Mouse (Mus musculus) stomach, embryonic 14.5 days (tissue): ENCODE results near the gene Lipe. TPM values are rescaled to one million over a fixed set of nuclear protein-coding genes. Genes with fewer than 3 reads are reported as not detected.

Experiments used
- ATAC-seq: fragments of 200-750 bp; cut with Nextera tagmentation; 2 replicates; pipeline ENCODE4 v1.8.0; 2017; ENCODE audit warnings: low read depth, moderate TSS enrichment; ENCODE audit not compliant: insufficient number of reproducible peaks, insufficient read depth, low FRiP score
- H3K27ac ChIP-seq: fragments of 300-500 bp; sonication (generic); 2 replicates; pipeline ENCODE4 v1.5.1; 2014; ENCODE audit warnings: mild to moderate bottlenecking, low read length, moderate library complexity, mixed read lengths
- H3K27me3 ChIP-seq: fragments of 300-500 bp; sonication (generic); 2 replicates; pipeline ENCODE4 v1.6.1; 2014; ENCODE audit warnings: low read length, control low read depth, mixed read lengths; ENCODE audit not compliant: control insufficient read depth, insufficient read depth
- H3K36me3 ChIP-seq: fragments of 300-500 bp; sonication (generic); 2 replicates; pipeline ENCODE4 v1.6.1; 2014; ENCODE audit warnings: mild to moderate bottlenecking, control low read depth, low read length, moderate library complexity, mixed read lengths; ENCODE audit not compliant: control insufficient read depth, insufficient read depth
- H3K4me1 ChIP-seq: fragments of 300-500 bp; sonication (generic); 2 replicates; pipeline ENCODE4 v1.6.1; 2014; ENCODE audit warnings: low read length, control low read depth, mixed read lengths; ENCODE audit not compliant: control insufficient read depth, insufficient read depth
- H3K4me2 ChIP-seq: fragments of 300-500 bp; sonication (generic); replicated peaks from 2 replicates; pipeline ENCODE4 v1.6.1; 2014; ENCODE audit warnings: low read depth, low read length, control low read depth
- H3K4me3 ChIP-seq: fragments of 300-500 bp; sonication (generic); 2 replicates; pipeline ENCODE4 v1.5.1; 2014; ENCODE audit warnings: low read depth, low read length, control low read depth
- H3K9ac ChIP-seq: fragments of 300-500 bp; sonication (generic); replicated peaks from 2 replicates; pipeline ENCODE4 v1.6.1; 2014; ENCODE audit warnings: low read depth, mild to moderate bottlenecking, control low read depth, low read length, moderate library complexity, mixed read lengths
- H3K9me3 ChIP-seq: fragments of 300-500 bp; sonication (generic); 2 replicates; pipeline ENCODE4 v1.6.1; 2016; ENCODE audit warnings: low read depth, low read length, control low read depth; ENCODE audit not compliant: control insufficient read depth
- WGBS: fragments of 180-500 bp; shearing (Covaris S2); extraction: QIAGEN DNeasy Blood & Tissue Kit; methylation state at CpG from one replicate; pipeline ENCODE4 v1.1.7; 2014; 5-methylcytosine and 5-hydroxymethylcytosine counted together
- polyA plus RNA-seq: library from polyadenylated mRNA; unstranded; fragments of >200 nt; fragmentation: Nextera tagmentation; extraction: Ambion mirVana; gene quantifications from 2 replicates; pipeline ENCODE4 v1.2.1, GENCODE M21; 2014

Lipe gene
- polyA plus RNA-seq, 1 experiment from 2014 or later, result 3.7 TPM

GRCm38 (mm10) chr7:25339329-25339728, 59.2 kb downstream of the Lipe start:
- Histone ChIP-seq H3K27ac (no peak overlapping the region), H3K4me1 (no peaks in the 10 kb centered on the region), H3K4me3 (no peak overlapping the region), H3K9me3 (no peaks in the 10 kb centered on the region), H3K4me2 (no peak overlapping the region), H3K9ac (no peak overlapping the region), H3K36me3 (peaks cover 23% of the 10 kb centered on the region), H3K27me3 (no peaks in the 10 kb centered on the region)
- ATAC-seq, result no peak
- 89% methylated on average over 9 of the region's 9 CpGs for WGBS

DNA sequence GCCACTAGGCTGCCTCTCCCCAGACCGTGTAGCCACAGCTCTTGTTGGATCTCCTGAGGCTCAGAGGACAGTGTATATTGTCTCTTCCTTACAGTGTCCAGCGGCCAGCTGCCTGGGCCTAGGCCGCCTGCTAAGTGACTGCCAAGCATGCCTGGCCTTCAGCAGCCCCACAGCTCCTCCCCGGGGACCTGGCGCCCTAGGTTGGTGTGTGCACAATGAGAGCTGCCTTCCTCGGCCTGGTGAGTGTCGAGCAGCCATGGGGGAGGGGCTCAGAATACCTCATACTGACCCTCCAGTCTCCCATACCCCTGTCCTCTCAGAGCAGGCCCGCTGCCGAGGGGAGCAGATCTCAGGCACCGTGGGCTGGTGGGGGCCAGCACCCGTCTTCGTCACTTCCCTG, 64.0 kb downstream of the Lipe start:
- ATAC-seq, result 0 out of 2 replicates have a peak, but pooled peaks have one; percentile 15
- Histone ChIP-seq H3K9ac (no peak overlapping the region), H3K27me3 (no peaks in the 10 kb centered on the region), H3K4me3 (no peak overlapping the region), H3K36me3 (peaks cover 31% of the 10 kb centered on the region), H3K4me2 (no peak overlapping the region), H3K27ac (no peak overlapping the region), H3K4me1 (no peaks in the 10 kb centered on the region), H3K9me3 (no peaks in the 10 kb centered on the region)
- WGBS, result 82% methylated on average over 12 of the region's 12 CpGs

DNA sequence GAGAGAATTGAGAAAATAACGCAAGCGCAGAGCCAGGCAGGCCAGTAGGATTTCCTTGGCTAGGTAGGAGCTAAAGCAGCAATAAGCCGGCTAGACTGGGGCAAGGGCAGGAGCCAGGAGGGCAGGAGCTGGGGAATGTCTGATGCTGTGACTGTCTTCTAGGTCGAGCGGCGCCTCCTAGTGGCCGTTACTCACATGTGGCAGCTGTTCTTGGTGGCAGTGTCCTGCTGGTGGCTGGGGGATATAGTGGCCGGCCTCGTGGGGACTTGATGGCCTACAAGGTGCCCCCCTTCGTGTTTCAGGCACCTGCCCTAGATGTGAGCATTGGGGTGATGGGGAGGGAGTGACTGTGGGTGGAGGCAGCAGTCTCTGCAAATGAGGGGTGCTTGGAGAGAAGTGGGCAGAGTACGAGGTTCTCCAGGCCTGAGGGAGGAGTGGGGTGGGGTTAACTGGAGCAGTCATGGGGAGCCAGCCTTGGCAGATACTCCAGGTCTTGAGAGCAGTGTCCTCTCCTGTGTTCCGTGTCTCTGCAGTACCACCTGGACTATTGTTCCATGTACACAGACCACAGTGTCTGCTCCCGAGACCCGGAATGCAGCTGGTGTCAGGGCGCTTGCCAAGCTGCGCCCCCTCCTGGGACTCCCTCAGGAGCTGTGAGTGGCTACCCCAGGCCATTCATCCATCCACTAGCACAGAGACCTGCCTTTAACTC, 64.8 kb downstream of the Lipe start:
- H3K27ac ChIP-seq, result no peak overlapping the region
- no peak overlapping the region for H3K9ac ChIP-seq
- H3K4me3 ChIP-seq, result no peak overlapping the region
- ATAC-seq, result peak; percentile 61; the same call in 1 of the 2 replicates
- peaks cover 31% of the 10 kb centered on the region for H3K36me3 ChIP-seq
- no peaks in the 10 kb centered on the region for H3K4me1 ChIP-seq
- H3K4me2 ChIP-seq, result no peak overlapping the region
- no peaks in the 10 kb centered on the region for H3K27me3 ChIP-seq
- 42% methylated on average over 16 of the region's 16 CpGs for WGBS
- H3K9me3 ChIP-seq, result no peaks in the 10 kb centered on the region

Other genes starting within 250 kb of the Lipe start
- gene Pou2f2, start 219.0 kb downstream of the Lipe start, polyA plus RNA-seq, result 1.8 and 2.3 TPM in 2 replicates
- 7.5 and 8.7 TPM in 2 replicates for gene Dedd2, start 178.1 kb downstream of the Lipe start, polyA plus RNA-seq
- gene Zfp526, start 177.3 kb downstream of the Lipe start, polyA plus RNA-seq, result 3.7 and 4.2 TPM in 2 replicates
- gene Gsk3a, start 160.9 kb downstream of the Lipe start, polyA plus RNA-seq, result 14.7 and 15.9 TPM in 2 replicates
- gene Erf, start 147.9 kb downstream of the Lipe start, polyA plus RNA-seq, result 25.8 and 27.7 TPM in 2 replicates
- gene Cic, start 131.0 kb downstream of the Lipe start, polyA plus RNA-seq, result 51.4 and 54.1 TPM in 2 replicates
- 274 and 284 TPM in 2 replicates for gene Pafah1b3, start 100.7 kb downstream of the Lipe start, polyA plus RNA-seq
- 0.76 and 1.1 TPM in 2 replicates for gene Prr19, start 97.3 kb downstream of the Lipe start, polyA plus RNA-seq
- gene Tmem145, start 92.6 kb downstream of the Lipe start, polyA plus RNA-seq, result 1.9 and 2.0 TPM in 2 replicates
- 12.2 and 13.0 TPM in 2 replicates for gene Megf8, start 81.5 kb downstream of the Lipe start, polyA plus RNA-seq
- gene Cnfn, start 29.0 kb downstream of the Lipe start, polyA plus RNA-seq, result 0.55 TPM in 1 of 2 replicates, not detected in the other
- gene Cxcl17, start 14.2 kb upstream of the Lipe start, polyA plus RNA-seq, result 0.58 TPM in 1 of 2 replicates, not detected in the other
- 14.8 and 21.2 TPM in 2 replicates for gene Ceacam1, start 78.9 kb upstream of the Lipe start, polyA plus RNA-seq
- gene Ceacam2, start 141.1 kb upstream of the Lipe start, polyA plus RNA-seq, result not detected in 2 replicates
- not detected in 2 replicates for gene Erich4, start 217.2 kb upstream of the Lipe start, polyA plus RNA-seq
- 39.0 and 44.9 TPM in 2 replicates for gene Dmac2, start 220.7 kb upstream of the Lipe start, polyA plus RNA-seq
- 6.2 and 6.5 TPM in 2 replicates for gene B3gnt8, start 227.9 kb upstream of the Lipe start, polyA plus RNA-seq